Mouse (Mus musculus) myocyte (in vitro differentiated cells): ENCODE measurements at regions not wholly inside any gene's neighbourhood (a gene's known extent, or its start where the extent isn't known, plus 50 kb on each side); places are given as distances from the start of the nearest gene placed in this dataset.

Source experiments
- CEBPB ChIP-seq: IDR thresholded peaks from 2 replicates; pipeline ENCODE4 v1.6.1; 2011; ENCODE audit warnings: mild to moderate bottlenecking, moderate library complexity; ENCODE audit not compliant: poor library complexity, insufficient read depth, severe bottlenecking
- E2F4 ChIP-seq: IDR thresholded peaks from one replicate; pipeline ENCODE4 v1.6.1; 2011; ENCODE audit warnings: mild to moderate bottlenecking, control low read depth, moderate library complexity; ENCODE audit not compliant: insufficient read depth
- MAX ChIP-seq: IDR thresholded peaks from one replicate; pipeline ENCODE4 v1.6.1; 2011; ENCODE audit warnings: low read depth, mild to moderate bottlenecking, control low read depth
- MYOD1 ChIP-seq, 3 experiments: IDR thresholded peaks; one replicate each; pipeline ENCODE4 v1.6.1; 2011; ENCODE audit warnings: control low read depth in 2 of 3, low read depth in 2 of 3, mild to moderate bottlenecking in 2 of 3, moderate library complexity in 1 of 3; ENCODE audit not compliant: insufficient read length in 2 of 3, control insufficient read depth in 1 of 3
- MYOG ChIP-seq, 3 experiments: IDR thresholded peaks; one replicate each; pipeline ENCODE4 v1.6.1; 2011; ENCODE audit warnings: control low read depth in 2 of 3, low read depth in 2 of 3, mild to moderate bottlenecking in 2 of 3; ENCODE audit not compliant: insufficient read length in 2 of 3, control insufficient read depth in 1 of 3, insufficient read depth in 1 of 3
- POLR2A ChIP-seq: IDR thresholded peaks from one replicate; pipeline ENCODE4 v1.6.1; 2011; ENCODE audit warnings: low read depth, mild to moderate bottlenecking, control low read depth, moderate library complexity; ENCODE audit not compliant: insufficient read length
- POLR2AphosphoS2 ChIP-seq: IDR thresholded peaks from one replicate; pipeline ENCODE4 v1.6.1; 2011; ENCODE audit warnings: low read depth, control low read depth; ENCODE audit not compliant: insufficient read length
- REST ChIP-seq: IDR thresholded peaks from one replicate; pipeline ENCODE4 v1.6.1; 2011; ENCODE audit warnings: mild to moderate bottlenecking, control low read depth, moderate library complexity; ENCODE audit not compliant: insufficient read depth, insufficient read length
- SRF ChIP-seq: IDR thresholded peaks from one replicate; pipeline ENCODE4 v1.6.1; 2011; ENCODE audit warnings: low read depth; ENCODE audit not compliant: control insufficient read depth, insufficient read length
- TCF12 ChIP-seq: IDR thresholded peaks from one replicate; pipeline ENCODE4 v1.6.1; 2011; ENCODE audit warnings: mild to moderate bottlenecking, control low read depth; ENCODE audit not compliant: poor library complexity, insufficient read depth, severe bottlenecking
- TCF3 ChIP-seq: IDR thresholded peaks from one replicate; pipeline ENCODE4 v1.6.1; 2011; ENCODE audit warnings: low read depth, control low read depth; ENCODE audit not compliant: insufficient read length
- USF1 ChIP-seq: IDR thresholded peaks from one replicate; pipeline ENCODE4 v1.6.1; 2011; ENCODE audit warnings: low read depth, mild to moderate bottlenecking, control low read depth, moderate library complexity

- TF ChIP-seq POLR2A = no peak
- TF ChIP-seq POLR2AphosphoS2 = no peak
- TF ChIP-seq E2F4 = no peak
- TF ChIP-seq TCF12 = no peak
- no peak for TF ChIP-seq MYOG (IDR thresholded peaks at IDR 0.05; ENCODE audit: control insufficient read depth in 1 of 3, insufficient read depth in 1 of 3, insufficient read length in 2 of 3, low read depth in 2 of 3)
- no peak for TF ChIP-seq USF1
- TF ChIP-seq MAX = no peak
- TF ChIP-seq TCF3 = no peak
- no peak for TF ChIP-seq MYOD1 (IDR thresholded peaks at IDR 0.05; ENCODE audit: control insufficient read depth in 1 of 3, insufficient read length in 2 of 3, low read depth in 2 of 3)
- no peak for TF ChIP-seq CEBPB
- no peak for TF ChIP-seq REST
- TF ChIP-seq SRF = no peak
Observed at GRCm38 (mm10) chr3:34568086-34568650, 82.0 kb upstream of the Sox2 start.
